Mouse (Mus musculus) forebrain, embryonic 12.5 days (tissue): ENCODE measurements around the gene Josd1. TPM values are rescaled to one million over a fixed set of nuclear protein-coding genes. Genes with fewer than 3 reads are reported as not detected.

Experiments used
- ATAC-seq: fragments of 200-750 bp; cut with Nextera tagmentation; 2 replicates; pipeline ENCODE4 v1.8.0; 2017; ENCODE audit warnings: moderate TSS enrichment; ENCODE audit not compliant: low FRiP score
- H3K27ac ChIP-seq: fragments of 300-500 bp; sonication (generic); 2 replicates; pipeline ENCODE4 v1.5.1; 2016; ENCODE audit warnings: mild to moderate bottlenecking
- H3K27me3 ChIP-seq: fragments of 300-500 bp; sonication (generic); 2 replicates; pipeline ENCODE4 v1.6.1; 2016; ENCODE audit warnings: mild to moderate bottlenecking
- H3K36me3 ChIP-seq: fragments of 300-500 bp; sonication (generic); replicated peaks from 2 replicates; pipeline ENCODE4 v1.6.1; 2016; ENCODE audit warnings: mild to moderate bottlenecking
- H3K4me1 ChIP-seq: fragments of 300-500 bp; sonication (generic); 2 replicates; pipeline ENCODE4 v1.6.1; 2016
- H3K4me2 ChIP-seq: fragments of 300-500 bp; sonication (generic); 2 replicates; pipeline ENCODE4 v1.6.1; 2016; ENCODE audit warnings: mild to moderate bottlenecking, moderate library complexity
- H3K4me3 ChIP-seq: fragments of 300-500 bp; sonication (generic); replicated peaks from 2 replicates; pipeline ENCODE4 v1.5.1; 2016; ENCODE audit warnings: mild to moderate bottlenecking
- H3K9ac ChIP-seq: fragments of 300-500 bp; sonication (generic); 2 replicates; pipeline ENCODE4 v1.6.1; 2016; ENCODE audit warnings: mild to moderate bottlenecking
- H3K9me3 ChIP-seq: fragments of 300-500 bp; sonication (generic); 2 replicates; pipeline ENCODE4 v1.6.1; 2016
- WGBS: fragments of 180-500 bp; shearing (Covaris S2); methylation state at CpG from one replicate; pipeline ENCODE4 v1.1.7; 2016; 5-methylcytosine and 5-hydroxymethylcytosine counted together
- polyA plus RNA-seq: library from polyadenylated mRNA; unstranded; fragments of >200 nt; fragmentation: Nextera tagmentation; extraction: Ambion mirVana; gene quantifications from 2 replicates; pipeline ENCODE4 v1.2.1, GENCODE M21; 2016

Gene Josd1
- polyA plus RNA-seq: 24.1 and 24.5 TPM in 2 replicates

GRCm38 (mm10) chr15:79687646-79688267 lies at the start of gene Josd1:
Gene Josd1 (minus strand): TSS chr15:79687919.
- Histone ChIP-seq H3K4me1 (peaks cover 69% of the 10 kb centered on the region), H3K4me3 (peak within 1 kb of the TSS; percentile 77), H3K27ac (peak within 1 kb of the TSS; percentile 93), H3K27me3 (no peaks in the 10 kb centered on the region), H3K36me3 (no peaks in the 10 kb centered on the region), H3K9me3 (no peaks in the 10 kb centered on the region), H3K9ac (peak within 1 kb of the TSS; percentile 89), H3K4me2 (peak within 1 kb of the TSS; percentile 63)
- ATAC-seq: peak; percentile 60
- WGBS: under 1% methylated on average over 72 of the region's 72 CpGs

GRCm38 (mm10) chr15:79734311-79734710 lies 46.6 kb upstream of the Josd1 start:
- peaks cover 3% of the 10 kb centered on the region; the same call in 1 of the 2 replicates for H3K4me1 ChIP-seq
- no peak overlapping the region for H3K4me3 ChIP-seq
- WGBS: 87% methylated on average over 8 of the region's 8 CpGs
- no peak overlapping the region for H3K4me2 ChIP-seq
- no peak for ATAC-seq
- H3K27me3 ChIP-seq: no peaks in the 10 kb centered on the region
- H3K9ac ChIP-seq: no peak overlapping the region
- H3K27ac ChIP-seq: 0 out of 2 replicates have a peak overlapping the region, but pooled peaks have one; percentile 2
- H3K36me3 ChIP-seq: peaks cover 84% of the 10 kb centered on the region
- no peaks in the 10 kb centered on the region for H3K9me3 ChIP-seq

GRCm38 (mm10) chr15:79733640-79734039 lies 45.9 kb upstream of the Josd1 start:
- WGBS: 71% methylated on average over 4 of the region's 4 CpGs
- Histone ChIP-seq H3K4me2 (no peak overlapping the region), H3K9ac (no peak overlapping the region), H3K4me3 (no peak overlapping the region), H3K27ac (no peak overlapping the region), H3K9me3 (no peaks in the 10 kb centered on the region), H3K27me3 (no peaks in the 10 kb centered on the region), H3K4me1 (peaks cover 3% of the 10 kb centered on the region; the same call in 1 of the 2 replicates), H3K36me3 (peaks cover 84% of the 10 kb centered on the region)
- no peak for ATAC-seq

- ATAC-seq: no peak
- H3K27me3 ChIP-seq: no peaks in the 10 kb centered on the region
- no peaks in the 10 kb centered on the region for H3K9me3 ChIP-seq
- H3K9ac ChIP-seq: no peak overlapping the region
- no peak overlapping the region for H3K4me2 ChIP-seq
- H3K4me1 ChIP-seq: peaks cover 3% of the 10 kb centered on the region; the same call in 1 of the 2 replicates
- no peak overlapping the region for H3K4me3 ChIP-seq
- no peak overlapping the region for H3K27ac ChIP-seq
- WGBS: 96% methylated on average over 8 of the region's 8 CpGs
- H3K36me3 ChIP-seq: peaks cover 84% of the 10 kb centered on the region
Measured at GRCm38 (mm10) chr15:79733192-79733591, 45.5 kb upstream of the Josd1 start.

GRCm38 (mm10) chr15:79731554-79731953 lies 43.8 kb upstream of the Josd1 start:
- Histone ChIP-seq H3K36me3 (peaks cover 84% of the 10 kb centered on the region), H3K4me3 (no peak overlapping the region), H3K27me3 (no peaks in the 10 kb centered on the region), H3K4me2 (no peak overlapping the region), H3K9ac (no peak overlapping the region), H3K27ac (no peak overlapping the region), H3K9me3 (no peaks in the 10 kb centered on the region), H3K4me1 (peaks cover 3% of the 10 kb centered on the region; the same call in 1 of the 2 replicates)
- no peak for ATAC-seq
- 73% methylated on average over 7 of the region's 7 CpGs for WGBS

GRCm38 (mm10) chr15:79728731-79729388 lies 41.1 kb upstream of the Josd1 start:
- H3K9ac ChIP-seq: no peak overlapping the region
- no peak overlapping the region for H3K4me3 ChIP-seq
- ATAC-seq: no peak
- H3K36me3 ChIP-seq: peaks cover 85% of the 10 kb centered on the region
- H3K27ac ChIP-seq: no peak overlapping the region
- H3K4me2 ChIP-seq: no peak overlapping the region
- H3K27me3 ChIP-seq: no peaks in the 10 kb centered on the region
- H3K4me1 ChIP-seq: no peaks in the 10 kb centered on the region
- H3K9me3 ChIP-seq: no peaks in the 10 kb centered on the region
- WGBS: 92% methylated on average over 10 of the region's 10 CpGs

- WGBS: 47% methylated on average over 5 of the region's 5 CpGs
- Histone ChIP-seq H3K27ac (no peak overlapping the region), H3K4me1 (no peaks in the 10 kb centered on the region), H3K4me2 (no peak overlapping the region), H3K4me3 (no peak overlapping the region), H3K27me3 (no peaks in the 10 kb centered on the region), H3K9ac (no peak overlapping the region), H3K36me3 (peaks cover 80% of the 10 kb centered on the region), H3K9me3 (no peaks in the 10 kb centered on the region)
- no peak for ATAC-seq
Measured at GRCm38 (mm10) chr15:79728311-79728710, 40.6 kb upstream of the Josd1 start.

- no peak for ATAC-seq
- Histone ChIP-seq H3K27ac (no peak overlapping the region), H3K9me3 (no peaks in the 10 kb centered on the region), H3K36me3 (peaks cover 76% of the 10 kb centered on the region), H3K4me2 (no peak overlapping the region), H3K9ac (no peak overlapping the region), H3K4me3 (no peak overlapping the region), H3K4me1 (no peaks in the 10 kb centered on the region), H3K27me3 (no peaks in the 10 kb centered on the region)
- WGBS: 76% methylated on average over 6 of the region's 6 CpGs
Measured at GRCm38 (mm10) chr15:79727840-79728239, 40.1 kb upstream of the Josd1 start.

GRCm38 (mm10) chr15:79725190-79725789 lies 37.6 kb upstream of the Josd1 start:
- Histone ChIP-seq H3K4me1 (no peaks in the 10 kb centered on the region), H3K36me3 (peaks cover 78% of the 10 kb centered on the region), H3K27ac (no peak overlapping the region), H3K27me3 (no peaks in the 10 kb centered on the region), H3K9me3 (no peaks in the 10 kb centered on the region), H3K4me3 (no peak overlapping the region), H3K4me2 (no peak overlapping the region), H3K9ac (no peak overlapping the region)
- 90% methylated on average over 11 of the region's 11 CpGs for WGBS
- no peak for ATAC-seq

GRCm38 (mm10) chr15:79723439-79723838 lies 35.7 kb upstream of the Josd1 start:
- Histone ChIP-seq H3K27me3 (no peaks in the 10 kb centered on the region), H3K36me3 (peaks cover 79% of the 10 kb centered on the region), H3K4me2 (no peak overlapping the region), H3K4me3 (no peak overlapping the region), H3K4me1 (no peaks in the 10 kb centered on the region), H3K27ac (no peak overlapping the region), H3K9ac (no peak overlapping the region), H3K9me3 (no peaks in the 10 kb centered on the region)
- no peak for ATAC-seq
- 29% methylated on average over 1 of the region's 1 CpGs for WGBS

GRCm38 (mm10) chr15:79720796-79721195 lies 33.1 kb upstream of the Josd1 start:
- Histone ChIP-seq H3K4me3 (no peak overlapping the region), H3K27me3 (no peaks in the 10 kb centered on the region), H3K4me2 (no peak overlapping the region), H3K27ac (no peak overlapping the region), H3K9ac (no peak overlapping the region), H3K9me3 (no peaks in the 10 kb centered on the region), H3K36me3 (peaks cover 79% of the 10 kb centered on the region), H3K4me1 (no peaks in the 10 kb centered on the region)
- 77% methylated on average over 4 of the region's 4 CpGs for WGBS
- ATAC-seq: no peak

GRCm38 (mm10) chr15:79720267-79720666 lies 32.5 kb upstream of the Josd1 start:
- Histone ChIP-seq H3K9ac (no peak overlapping the region), H3K27me3 (no peaks in the 10 kb centered on the region), H3K9me3 (no peaks in the 10 kb centered on the region), H3K4me2 (no peak overlapping the region), H3K27ac (no peak overlapping the region), H3K4me1 (no peaks in the 10 kb centered on the region), H3K36me3 (peaks cover 80% of the 10 kb centered on the region), H3K4me3 (no peak overlapping the region)
- ATAC-seq: no peak
- 92% methylated on average over 8 of the region's 8 CpGs for WGBS
